Mouse (Mus musculus) liver, embryonic 13.5 days (tissue): ENCODE measurements at regions not wholly inside any gene's neighbourhood (a gene's known extent, or its start where the extent isn't known, plus 50 kb on each side); places are given as distances from the start of the nearest gene placed in this dataset.

Source experiments
- ATAC-seq: fragments of 200-750 bp; cut with Nextera tagmentation; 2 replicates; pipeline ENCODE4 v1.8.0; 2017; ENCODE audit warnings: low read depth, mild to moderate bottlenecking, moderate number of reproducible peaks, moderate library complexity
- DNase-seq: peaks from one replicate; pipeline ENCODE4 v3.0.0; 2022
- H3K27ac ChIP-seq: fragments of 300-500 bp; sonication (generic); 2 replicates; pipeline ENCODE4 v1.5.1; 2015; ENCODE audit warnings: moderate library complexity, mild to moderate bottlenecking, inconsistent platforms
- H3K27me3 ChIP-seq: fragments of 300-500 bp; sonication (generic); 2 replicates; pipeline ENCODE4 v1.6.1; 2015; ENCODE audit warnings: mild to moderate bottlenecking, inconsistent platforms
- H3K36me3 ChIP-seq: fragments of 300-500 bp; sonication (generic); 2 replicates; pipeline ENCODE4 v1.6.1; 2015; ENCODE audit warnings: mild to moderate bottlenecking, inconsistent platforms
- H3K4me1 ChIP-seq: fragments of 300-500 bp; sonication (generic); replicated peaks from 2 replicates; pipeline ENCODE4 v1.6.1; 2015; ENCODE audit warnings: inconsistent platforms
- H3K4me2 ChIP-seq: fragments of 300-500 bp; sonication (generic); 2 replicates; pipeline ENCODE4 v1.6.1; 2015; ENCODE audit warnings: inconsistent platforms, mild to moderate bottlenecking, moderate library complexity
- H3K4me3 ChIP-seq: fragments of 300-500 bp; sonication (generic); replicated peaks from 2 replicates; pipeline ENCODE4 v1.5.1; 2015; ENCODE audit warnings: mild to moderate bottlenecking, inconsistent platforms
- H3K9ac ChIP-seq: fragments of 300-500 bp; sonication (generic); 2 replicates; pipeline ENCODE4 v1.6.1; 2015; ENCODE audit warnings: mild to moderate bottlenecking, inconsistent platforms
- H3K9me3 ChIP-seq: fragments of 300-500 bp; sonication (generic); replicated peaks from 2 replicates; pipeline ENCODE4 v1.6.1; 2016; ENCODE audit warnings: inconsistent platforms
- WGBS: fragments of 180-500 bp; shearing (Covaris S2); methylation state at CpG from one replicate; pipeline ENCODE4 v1.1.7; 2015; ENCODE audit not compliant: insufficient replicate concordance; 5-methylcytosine and 5-hydroxymethylcytosine counted together

DNA sequence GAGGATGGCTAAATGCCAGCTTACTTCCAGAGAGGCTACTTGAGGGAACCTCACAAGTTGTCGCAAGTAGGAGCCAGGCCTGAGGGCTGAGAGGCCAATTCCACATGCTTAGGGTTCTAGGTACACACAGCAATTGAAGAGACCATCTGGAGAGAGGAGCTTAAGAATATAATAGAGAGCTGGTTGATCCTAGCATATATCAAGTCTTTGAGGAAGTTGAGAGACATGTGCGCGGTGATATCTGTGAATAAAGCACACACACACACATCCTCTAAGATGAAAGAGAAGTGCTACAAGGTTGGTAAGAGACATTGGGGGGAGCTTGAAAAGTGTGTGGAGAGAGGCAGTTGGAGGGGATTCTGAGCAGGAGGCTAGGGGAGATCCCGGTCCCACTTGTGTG lies 189.5 kb downstream of the Zfp462 start:
- WGBS: 64% methylated on average over 4 of the region's 4 CpGs
- Histone ChIP-seq H3K36me3 (no peaks in the 10 kb centered on the region), H3K4me2 (no peak overlapping the region), H3K9me3 (no peaks in the 10 kb centered on the region), H3K4me3 (no peak overlapping the region), H3K27me3 (no peaks in the 10 kb centered on the region), H3K4me1 (no peaks in the 10 kb centered on the region), H3K27ac (no peak overlapping the region), H3K9ac (no peak overlapping the region)
- no peak for DNase-seq
- no peak for ATAC-seq

DNA sequence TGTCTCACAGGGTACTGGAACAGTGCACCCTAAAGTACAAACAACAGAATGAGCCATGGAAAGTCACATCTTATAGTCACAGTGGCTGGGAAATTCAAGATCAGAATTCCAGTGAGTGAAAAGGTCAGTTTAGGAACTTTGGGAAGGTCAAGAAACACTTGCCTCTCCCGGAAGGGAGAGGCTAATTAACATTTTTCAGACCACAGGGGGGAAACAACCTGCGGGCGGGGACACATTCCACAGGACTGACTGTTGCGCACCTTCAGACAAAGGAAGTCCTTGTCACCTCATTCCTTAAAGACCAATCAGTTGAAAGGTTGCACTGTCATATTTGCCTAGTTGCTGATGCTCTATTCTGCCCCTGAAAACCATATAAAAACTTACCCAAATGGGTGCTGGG lies 189.9 kb downstream of the Zfp462 start:
- Histone ChIP-seq H3K27ac (no peak overlapping the region), H3K27me3 (no peaks in the 10 kb centered on the region), H3K9me3 (no peaks in the 10 kb centered on the region), H3K4me3 (no peak overlapping the region), H3K9ac (no peak overlapping the region), H3K4me1 (no peaks in the 10 kb centered on the region), H3K4me2 (no peak overlapping the region), H3K36me3 (no peaks in the 10 kb centered on the region)
- no peak for DNase-seq
- WGBS: 63% methylated on average over 4 of the region's 4 CpGs
- no peak for ATAC-seq

DNA sequence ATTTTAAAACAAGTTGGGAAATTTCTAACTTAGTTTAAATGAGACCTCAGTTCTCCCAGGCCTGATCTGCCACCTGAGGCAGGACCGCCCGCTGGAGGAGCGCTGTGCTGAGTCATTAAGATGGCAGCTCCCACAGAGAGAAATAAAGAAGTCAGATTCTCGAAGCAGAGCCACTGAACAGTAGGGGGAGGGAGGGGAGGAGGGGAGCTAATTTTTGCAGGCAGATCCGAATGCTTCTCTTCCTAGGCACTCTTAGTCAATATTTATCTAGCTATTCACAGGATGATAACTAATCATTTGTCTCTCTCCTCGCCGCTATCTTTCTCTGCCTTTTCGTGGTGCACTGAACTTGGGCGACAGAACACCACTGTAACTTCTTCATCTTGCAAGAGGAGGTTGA lies 191.4 kb downstream of the Zfp462 start:
- H3K4me3 ChIP-seq: no peak overlapping the region
- H3K27ac ChIP-seq: no peak overlapping the region
- ATAC-seq (no peak), DNase-seq (no peak)
- no peaks in the 10 kb centered on the region for H3K36me3 ChIP-seq
- no peak overlapping the region for H3K4me2 ChIP-seq
- no peaks in the 10 kb centered on the region for H3K27me3 ChIP-seq
- H3K4me1 ChIP-seq: no peaks in the 10 kb centered on the region
- no peak overlapping the region for H3K9ac ChIP-seq
- no peaks in the 10 kb centered on the region for H3K9me3 ChIP-seq
- WGBS: 33% methylated on average over 9 of the region's 9 CpGs

DNA sequence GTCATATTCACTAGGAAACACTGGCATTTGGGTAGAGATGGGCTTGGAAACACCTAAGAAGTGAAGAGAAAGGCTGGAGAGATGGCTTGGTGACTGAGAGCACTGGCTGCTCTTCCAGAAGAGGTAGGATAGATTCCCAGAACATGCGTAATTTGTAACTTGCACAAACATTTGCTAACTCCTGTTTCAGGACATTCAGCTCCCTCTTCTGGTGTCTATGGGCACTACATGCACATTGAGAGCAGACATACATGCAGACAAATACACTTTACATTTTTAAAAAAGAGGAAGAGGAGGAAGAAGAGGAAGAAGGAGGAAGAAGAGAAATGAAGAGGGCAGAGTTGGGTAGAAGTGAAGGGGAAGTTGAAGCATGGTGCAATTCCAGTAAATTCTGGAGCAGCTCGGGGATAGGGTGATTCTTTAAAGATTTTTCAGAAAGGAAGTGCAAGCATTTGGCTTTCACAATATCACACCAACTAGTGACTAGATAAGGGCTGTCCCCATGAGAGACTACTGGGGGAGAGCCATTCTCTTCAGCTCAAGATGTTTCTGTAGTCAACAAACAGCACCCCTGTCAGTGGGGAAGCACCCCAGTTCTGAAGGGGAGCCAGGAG lies 193.0 kb downstream of the Zfp462 start:
- H3K4me2 ChIP-seq: no peak overlapping the region
- DNase-seq (no peak), ATAC-seq (no peak)
- H3K27ac ChIP-seq: no peak overlapping the region
- H3K27me3 ChIP-seq: no peaks in the 10 kb centered on the region
- H3K4me1 ChIP-seq: peaks cover 5% of the 10 kb centered on the region; the same call in 1 of the 2 replicates
- WGBS: 50% methylated on average over 2 of the region's 2 CpGs
- H3K36me3 ChIP-seq: no peaks in the 10 kb centered on the region
- H3K9me3 ChIP-seq: no peaks in the 10 kb centered on the region
- no peak overlapping the region for H3K9ac ChIP-seq
- H3K4me3 ChIP-seq: no peak overlapping the region

DNA sequence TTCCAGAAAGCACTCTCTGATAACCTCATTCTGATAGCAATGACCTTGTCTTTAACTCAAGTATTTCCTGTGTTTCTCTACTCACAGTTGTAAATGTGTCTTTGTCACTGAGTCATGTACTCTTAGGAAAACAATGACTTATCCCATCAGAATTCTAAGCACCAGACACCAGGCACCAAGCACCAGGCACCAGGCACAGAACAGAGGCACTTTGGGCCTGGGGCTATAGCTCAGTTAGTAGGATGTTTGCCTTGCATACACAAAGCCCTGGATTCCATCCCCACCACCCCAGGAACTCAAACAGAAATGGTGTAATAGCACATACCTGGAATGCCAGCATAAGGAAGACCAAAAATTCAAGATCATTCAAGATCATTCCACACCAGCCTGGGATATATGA lies 196.5 kb downstream of the Zfp462 start:
- ATAC-seq (no peak), DNase-seq (no peak)
- H3K27ac ChIP-seq: no peak overlapping the region
- H3K9ac ChIP-seq: no peak overlapping the region
- no peaks in the 10 kb centered on the region for H3K9me3 ChIP-seq
- H3K4me1 ChIP-seq: peaks cover 5% of the 10 kb centered on the region; the same call in 1 of the 2 replicates
- H3K36me3 ChIP-seq: no peaks in the 10 kb centered on the region
- H3K4me2 ChIP-seq: no peak overlapping the region
- H3K27me3 ChIP-seq: no peaks in the 10 kb centered on the region
- no peak overlapping the region for H3K4me3 ChIP-seq

DNA sequence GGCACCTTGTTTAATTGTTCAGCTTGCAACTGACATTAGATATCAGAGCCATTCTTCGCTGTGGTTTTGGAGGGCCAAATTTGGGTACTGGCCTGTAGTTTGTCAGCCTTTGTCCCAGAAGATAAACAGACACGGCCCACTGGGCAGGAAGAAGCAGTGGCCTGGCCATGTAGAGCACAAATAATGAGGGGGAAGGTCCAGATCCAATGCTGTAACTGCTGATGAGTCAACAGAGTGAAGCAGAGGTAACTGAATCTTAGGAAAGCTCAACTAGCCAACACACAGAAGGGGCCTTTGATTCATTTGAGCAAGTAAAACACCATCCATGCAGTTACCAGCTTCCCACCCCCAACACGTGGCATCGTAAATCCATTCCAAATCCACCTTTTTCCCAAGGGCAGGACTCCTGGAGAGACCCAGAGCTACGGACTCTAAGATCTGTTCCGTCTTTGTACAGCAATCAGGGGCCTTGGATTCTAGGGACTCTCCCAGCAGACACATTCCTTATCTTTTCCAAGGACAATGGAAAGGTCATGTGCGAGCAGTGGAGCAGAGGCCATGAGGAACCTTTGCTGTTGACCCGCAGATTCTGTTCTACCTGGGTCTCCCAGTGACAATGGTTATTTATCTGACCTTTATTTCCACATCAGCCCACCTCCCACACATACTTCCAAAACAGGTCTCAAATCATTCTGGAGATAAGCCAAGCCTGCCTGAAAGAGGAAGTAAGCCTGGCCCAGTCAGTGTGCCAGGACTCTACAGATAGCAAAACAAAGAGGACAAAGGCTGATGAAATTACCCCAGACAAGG lies 197.3 kb downstream of the Zfp462 start:
- H3K27me3 ChIP-seq: no peaks in the 10 kb centered on the region
- no peak for ATAC-seq
- no peak overlapping the region for H3K4me3 ChIP-seq
- no peak overlapping the region for H3K4me2 ChIP-seq
- no peak overlapping the region for H3K9ac ChIP-seq
- no peak for DNase-seq
- 47% methylated on average over 8 of the region's 8 CpGs for WGBS
- no peaks in the 10 kb centered on the region for H3K36me3 ChIP-seq
- peaks cover 5% of the 10 kb centered on the region; the same call in 1 of the 2 replicates for H3K4me1 ChIP-seq
- no peaks in the 10 kb centered on the region for H3K9me3 ChIP-seq
- H3K27ac ChIP-seq: no peak overlapping the region

DNA sequence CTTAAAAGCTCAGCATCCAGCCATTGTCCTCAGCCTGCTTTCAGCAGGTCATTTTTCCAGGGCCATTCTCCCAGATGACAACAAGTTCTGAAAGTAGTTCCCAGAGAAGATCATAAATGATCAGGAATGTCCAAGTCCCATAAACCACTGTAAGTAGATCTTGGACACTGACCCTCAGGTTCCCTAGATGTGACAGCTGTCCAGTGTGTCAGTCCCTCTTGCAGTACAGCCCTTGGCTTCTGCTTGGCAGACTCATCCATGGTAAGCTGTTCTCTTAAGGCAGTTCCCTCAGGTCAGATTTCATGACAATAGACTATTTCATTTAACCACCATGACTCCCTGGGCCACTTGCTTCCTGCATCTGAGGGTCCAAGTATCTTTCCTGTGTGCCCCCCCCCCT lies 198.6 kb downstream of the Zfp462 start:
- peaks cover 5% of the 10 kb centered on the region; the same call in 1 of the 2 replicates for H3K4me1 ChIP-seq
- no peaks in the 10 kb centered on the region for H3K27me3 ChIP-seq
- no peaks in the 10 kb centered on the region for H3K36me3 ChIP-seq
- no peak overlapping the region for H3K4me2 ChIP-seq
- DNase-seq (no peak), ATAC-seq (no peak)
- no peak overlapping the region for H3K27ac ChIP-seq
- no peak overlapping the region for H3K9ac ChIP-seq
- H3K4me3 ChIP-seq: no peak overlapping the region
- no peaks in the 10 kb centered on the region for H3K9me3 ChIP-seq

DNA sequence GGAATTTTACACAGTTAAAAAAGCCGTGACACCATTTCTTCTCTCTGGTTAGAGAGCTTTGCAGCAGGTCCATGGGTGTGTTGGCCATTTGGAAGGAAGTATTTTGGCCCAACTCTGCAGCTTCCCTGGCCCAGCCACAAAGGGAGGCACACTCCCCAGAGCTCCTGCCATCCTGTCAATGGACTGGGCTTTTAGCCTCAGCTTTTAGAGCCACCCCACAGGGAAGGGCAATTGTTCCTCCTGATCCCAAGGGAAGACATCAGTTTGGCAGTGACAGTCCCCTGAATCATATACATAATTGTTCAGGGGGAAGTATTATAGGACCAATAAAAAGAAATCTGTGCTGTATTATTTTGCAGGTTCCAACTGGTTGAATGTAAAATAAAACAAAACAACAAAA lies 200.1 kb downstream of the Zfp462 start:
- WGBS: 31% methylated on average over 1 of the region's 1 CpGs
- H3K4me1 ChIP-seq: peaks cover 5% of the 10 kb centered on the region; the same call in 1 of the 2 replicates
- no peak for ATAC-seq
- no peaks in the 10 kb centered on the region for H3K36me3 ChIP-seq
- H3K9me3 ChIP-seq: no peaks in the 10 kb centered on the region
- DNase-seq: no peak
- no peak overlapping the region for H3K4me2 ChIP-seq
- no peak overlapping the region for H3K9ac ChIP-seq
- no peaks in the 10 kb centered on the region for H3K27me3 ChIP-seq
- H3K4me3 ChIP-seq: no peak overlapping the region
- no peak overlapping the region for H3K27ac ChIP-seq

DNA sequence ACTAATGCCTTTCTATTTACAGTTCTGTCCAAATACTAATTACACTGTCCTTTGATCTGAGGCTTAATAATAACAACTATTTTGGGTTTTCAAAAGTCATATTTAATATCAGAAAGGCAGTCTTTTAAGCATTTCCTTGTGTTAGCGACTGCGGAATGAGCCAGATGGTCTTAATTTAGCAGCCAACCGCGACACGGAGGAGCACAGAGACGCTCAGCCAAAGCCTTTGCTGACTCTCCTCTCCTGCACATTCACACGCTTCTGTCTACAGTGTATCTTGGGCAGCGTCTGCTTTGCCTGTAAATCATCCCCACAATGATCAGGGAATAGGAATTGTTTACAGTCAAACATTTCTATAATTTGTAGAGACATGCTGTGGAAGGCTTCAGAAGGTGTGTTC lies 201.1 kb downstream of the Zfp462 start:
- no peaks in the 10 kb centered on the region for H3K27me3 ChIP-seq
- ATAC-seq: no peak
- H3K4me1 ChIP-seq: peaks cover 5% of the 10 kb centered on the region; the same call in 1 of the 2 replicates
- no peaks in the 10 kb centered on the region for H3K36me3 ChIP-seq
- H3K9me3 ChIP-seq: no peaks in the 10 kb centered on the region
- H3K4me3 ChIP-seq: no peak overlapping the region
- WGBS: 59% methylated on average over 8 of the region's 8 CpGs
- no peak overlapping the region for H3K27ac ChIP-seq
- no peak for DNase-seq
- H3K4me2 ChIP-seq: no peak overlapping the region
- H3K9ac ChIP-seq: no peak overlapping the region

DNA sequence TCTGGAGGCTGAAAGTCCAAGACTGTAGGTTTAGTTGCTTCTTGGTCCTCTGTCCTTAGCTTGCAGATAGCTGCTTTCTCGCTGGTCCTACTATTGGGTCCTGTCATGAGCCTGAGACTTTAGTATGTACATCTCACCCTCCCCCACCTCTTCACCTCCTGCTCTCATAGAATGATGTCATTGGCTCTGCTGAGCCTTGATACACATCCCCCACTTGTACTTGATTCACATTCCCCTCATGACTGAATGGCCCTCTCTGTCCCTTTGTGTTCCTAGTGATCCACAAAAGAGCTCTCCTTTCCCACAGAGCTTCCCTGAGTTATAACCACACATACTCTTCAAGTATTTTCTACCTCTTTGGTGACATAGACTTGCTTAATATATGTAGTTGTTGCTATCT lies 201.5 kb upstream of the Rad23b start:
- ATAC-seq: no peak

DNA sequence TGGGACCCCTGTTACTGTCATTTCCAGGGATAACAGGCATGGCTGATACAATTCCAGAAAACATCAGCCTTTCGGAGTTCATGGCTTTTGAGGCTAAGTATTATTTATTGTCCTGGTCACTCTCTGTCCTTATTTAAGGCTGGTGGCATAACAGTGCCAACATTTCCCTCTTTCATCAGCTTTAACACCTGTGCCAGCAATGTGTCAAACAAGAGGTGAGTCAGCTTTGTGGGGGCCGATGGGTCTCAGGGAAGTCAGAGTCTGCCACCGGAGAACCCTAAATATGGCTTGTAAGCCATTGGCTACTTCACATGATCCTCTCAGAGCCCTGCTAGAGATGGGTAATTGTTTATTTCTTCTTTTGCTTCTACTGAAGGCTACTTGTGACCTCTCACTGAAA lies 195.3 kb upstream of the Rad23b start:
- WGBS: 72% methylated on average over 3 of the region's 3 CpGs
- H3K9ac ChIP-seq: no peak overlapping the region
- DNase-seq: no peak
- H3K36me3 ChIP-seq: no peaks in the 10 kb centered on the region
- H3K4me2 ChIP-seq: no peak overlapping the region
- H3K9me3 ChIP-seq: no peaks in the 10 kb centered on the region
- no peaks in the 10 kb centered on the region for H3K4me1 ChIP-seq
- no peak for ATAC-seq
- no peak overlapping the region for H3K4me3 ChIP-seq
- no peaks in the 10 kb centered on the region for H3K27me3 ChIP-seq
- H3K27ac ChIP-seq: no peak overlapping the region

More for the DNA sequence above, 201.5 kb upstream of the Rad23b start:
- Histone ChIP-seq H3K36me3 (no peaks in the 10 kb centered on the region), H3K4me2 (no peak overlapping the region), H3K27ac (no peak overlapping the region), H3K4me3 (no peak overlapping the region), H3K9me3 (no peaks in the 10 kb centered on the region), H3K4me1 (no peaks in the 10 kb centered on the region), H3K27me3 (no peaks in the 10 kb centered on the region), H3K9ac (no peak overlapping the region)
- DNase-seq: no peak
- 79% methylated on average over 1 of the region's 1 CpGs for WGBS

DNA sequence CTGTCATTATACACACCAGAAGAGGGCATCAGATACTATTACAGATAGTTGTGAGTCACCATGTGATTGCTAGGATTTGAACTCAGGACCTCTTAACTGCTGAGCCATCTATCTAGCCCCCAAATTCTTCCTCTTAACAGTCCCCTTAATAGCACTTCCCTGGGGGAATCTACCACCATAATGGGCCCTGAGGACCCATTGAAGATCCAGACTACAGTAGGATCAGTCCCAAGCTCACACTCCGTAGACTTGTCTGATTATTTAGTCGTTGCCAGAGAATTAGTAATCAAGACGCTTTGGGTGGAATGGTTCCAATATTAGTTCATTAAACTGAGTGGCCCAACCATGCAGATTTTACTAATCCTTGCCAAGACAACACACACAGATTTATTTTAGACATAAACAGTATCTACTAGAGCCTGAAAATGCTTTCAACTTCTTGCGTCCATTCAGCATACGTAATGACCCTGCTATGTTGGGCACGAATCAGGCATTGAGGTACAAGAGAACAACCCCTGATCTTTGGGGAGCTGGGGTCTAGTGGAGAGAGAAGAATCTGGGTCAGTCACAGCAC lies 191.6 kb upstream of the Rad23b start:
- ATAC-seq (no peak), DNase-seq (no peak)
- Histone ChIP-seq H3K4me3 (no peak overlapping the region), H3K36me3 (no peaks in the 10 kb centered on the region), H3K27ac (no peak overlapping the region), H3K4me1 (no peaks in the 10 kb centered on the region), H3K27me3 (no peaks in the 10 kb centered on the region), H3K4me2 (no peak overlapping the region), H3K9ac (no peak overlapping the region), H3K9me3 (no peaks in the 10 kb centered on the region)
- 73% methylated on average over 6 of the region's 6 CpGs for WGBS
